Comparison of ENCODE assay signal across 19 mouse cellular contexts in the genomic region with DNA sequence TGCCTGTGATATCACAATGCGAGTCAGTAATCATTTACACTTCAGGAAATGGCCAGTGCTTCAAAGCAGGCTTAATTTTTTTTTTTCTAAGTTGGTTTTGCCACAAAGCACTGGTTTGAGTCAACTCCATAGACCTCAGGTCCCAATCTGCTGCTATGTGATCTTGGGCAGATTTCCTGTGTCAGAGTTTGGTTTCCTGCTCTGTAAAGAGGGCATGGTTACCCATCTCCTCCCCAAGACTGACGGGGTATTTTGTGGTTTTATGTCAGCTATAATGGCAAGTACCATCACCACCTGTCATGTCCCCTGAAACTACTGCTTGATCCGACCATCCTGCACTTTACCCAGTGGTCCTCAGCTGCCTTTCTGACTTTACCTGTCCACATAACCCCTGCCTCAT.
DNase-seq lines count a peak whose midpoint lies in the region; ATAC-seq and TF ChIP-seq lines count a peak whose summit lies in the region.
"Had no signal": no experiment of that assay in that cellular context is flagged by ENCODE, and none has a peak within 500 bp of the region (broad histone marks: within the 10 kb centered on the region; RNA-seq: fewer than 3 reads in every experiment).

No protein-coding gene starts in this region.

- H3K4me1 ChIP-seq in spleen, adult 2 months (ENCODE audit: control insufficient read depth, insufficient read depth, insufficient read length), result peaks cover 32% of the 10 kb centered on the region
- H3K4me1 ChIP-seq: midbrain, embryonic 12.5 days had no signal

- H3K4me3 ChIP-seq in spleen, adult 2 months (ENCODE audit: extremely low read depth, insufficient read depth, insufficient read length), result no peak overlapping the region
- H3K4me3 ChIP-seq: embryonic facial prominence, embryonic 15.5 days; forebrain, embryonic 15.5 days; left cerebral cortex, adult 2 months; limb, embryonic 12.5 days; midbrain, embryonic 12.5 days had no signal

- no peaks in the 10 kb centered on the region for H3K27me3 ChIP-seq in spleen, adult 2 months (ENCODE audit: control insufficient read depth, insufficient read depth, low read length)
- no peaks in the 10 kb centered on the region for H3K27me3 ChIP-seq in splenic B cell, adult 2 months (ENCODE audit: control insufficient read depth, insufficient read depth, low read length, poor library complexity, severe bottlenecking)
- H3K27me3 ChIP-seq: embryonic facial prominence, embryonic 15.5 days; forebrain, embryonic 15.5 days; limb, embryonic 12.5 days; midbrain, embryonic 12.5 days had no signal

- no peaks in the 10 kb centered on the region for H3K36me3 ChIP-seq in spleen, adult 2 months (ENCODE audit: control insufficient read depth, insufficient read depth, low read length)
- H3K36me3 ChIP-seq in splenic B cell, adult 2 months (ENCODE audit: control insufficient read depth, insufficient read depth, low read length, poor library complexity, severe bottlenecking), result no peaks in the 10 kb centered on the region
- H3K36me3 ChIP-seq: forebrain, embryonic 15.5 days had no signal

- WGBS in spleen, adult 2 months, result 4% methylated on average over 3 of the region's 3 CpGs

- TF ChIP-seq POLR2A in spleen, adult 2 months (IDR thresholded peaks at IDR 0.05; ENCODE audit: low read depth, low read length), result no peak

- no peak for TF ChIP-seq CTCF in spleen, adult 2 months (IDR thresholded peaks at IDR 0.05; ENCODE audit: extremely low read depth, insufficient read depth, insufficient read length, insufficient replicate concordance)

- peak; percentile 71 for ATAC-seq in CD4-positive, CD25-positive, alpha-beta regulatory T cell, adult 4 months
- no peak for ATAC-seq in erythroblast, adult 5-6 weeks (replicated peaks; ENCODE audit: low FRiP score, poor library complexity, severe bottlenecking)
- ATAC-seq: forebrain, embryonic 15.5 days had no signal

- no peak for DNase-seq in spleen, adult 2 months (ENCODE audit: low read depth in 1 of 2, low spot score in 2 of 2)
- no peak for DNase-seq in spleen, postnatal 14 days (ENCODE audit: low spot score in 2 of 2)
- DNase-seq in induced T-regulatory cell, adult 2 months (ENCODE audit: low read depth), result peak; percentile 90
- DNase-seq in splenic B cell, adult 2 months (ENCODE audit: low read depth, low spot score), result peak; percentile 48
- no peak for DNase-seq in embryo, embryonic 11 days
- no peak for DNase-seq in adrenal gland, adult 8-10 months
- DNase-seq: cerebellum, adult 18-20 months; heart, adult 18-20 months; heart, postnatal 36 days; kidney, adult 9 months; lung, postnatal 14 days had no signal

- H3K27ac ChIP-seq in spleen, adult 2 months (ENCODE audit: insufficient read depth, low read length), result peak overlapping the region; percentile 10; the same call in 1 of the 2 replicates
- H3K27ac ChIP-seq: forebrain, embryonic 15.5 days; limb, embryonic 12.5 days; liver, embryonic 14.5 days; midbrain, embryonic 12.5 days had no signal

Comparison
In these comparisons a context has a peak if more than half of its experiments do, and no peak if none do; other contexts are left out.
1. DNase-seq: peak in induced T-regulatory cell, adult 2 months (single experiment) and splenic B cell, adult 2 months (single experiment); none in spleen, adult 2 months (0 of 2), spleen, postnatal 14 days (0 of 2), embryo, embryonic 11 days (single experiment) and adrenal gland, adult 8-10 months (single experiment).